Mouse (Mus musculus): Measurements from ENCODE around the gene Acadm.

- TF ChIP-seq CTCF (IDR thresholded peaks at IDR 0.05; ENCODE audit: borderline replicate concordance, extremely low read depth, insufficient read depth, insufficient read length) (no peak), POLR2A (IDR thresholded peaks at IDR 0.05; ENCODE audit: borderline replicate concordance, extremely low read depth, insufficient read depth, insufficient read length, poor library complexity, severe bottlenecking) (no peak)
Measured at GRCm38 (mm10) chr3:153943003-153943640, 1.3 kb downstream of the Acadm start.

All from brain, embryonic 14.5 days (tissue).